Mouse (Mus musculus) ES-Bruce4 (cell line): Measurements from ENCODE around the gene Ola1. TPM values are rescaled to one million over a fixed set of nuclear protein-coding genes. Genes with fewer than 3 reads are reported as not detected.

Experiments used
- H3K27ac ChIP-seq: 2 replicates; pipeline ENCODE4 v1.5.1; 2012; ENCODE audit warnings: low read length, inconsistent platforms; ENCODE audit not compliant: insufficient read depth
- H3K27me3 ChIP-seq: 2 replicates; pipeline ENCODE4 v1.6.1; 2012; ENCODE audit warnings: mild to moderate bottlenecking, low read length, inconsistent platforms; ENCODE audit not compliant: control insufficient read depth, poor library complexity, insufficient read depth, severe bottlenecking
- H3K36me3 ChIP-seq: 2 replicates; pipeline ENCODE4 v1.6.1; 2012; ENCODE audit warnings: inconsistent platforms, mild to moderate bottlenecking, low read length, moderate library complexity; ENCODE audit not compliant: control insufficient read depth, poor library complexity, insufficient read depth, severe bottlenecking
- H3K4me1 ChIP-seq: one replicate; pipeline ENCODE4 v1.8.1; 2011; ENCODE audit warnings: low read length; ENCODE audit not compliant: control insufficient read depth, insufficient read depth
- H3K4me3 ChIP-seq: 2 replicates; pipeline ENCODE4 v1.5.1; 2011; ENCODE audit warnings: low read depth, mild to moderate bottlenecking, low read length
- H3K9ac ChIP-seq: 2 replicates; pipeline ENCODE4 v1.6.1; 2012; ENCODE audit warnings: low read depth, mild to moderate bottlenecking, inconsistent platforms; ENCODE audit not compliant: poor library complexity, severe bottlenecking
- H3K9me3 ChIP-seq: replicated peaks from 2 replicates; pipeline ENCODE4 v1.6.1; 2012; ENCODE audit warnings: mild to moderate bottlenecking, low read length, inconsistent platforms; ENCODE audit not compliant: control insufficient read depth, poor library complexity, insufficient read depth, severe bottlenecking
- CTCF ChIP-seq: IDR thresholded peaks from one replicate; pipeline ENCODE4 v1.8.1; 2011; ENCODE audit warnings: low read depth, low read length
- EP300 ChIP-seq: IDR thresholded peaks from 2 replicates; pipeline ENCODE4 v1.6.1; 2011; ENCODE audit warnings: low read depth, low read length; ENCODE audit not compliant: insufficient read depth
- POLR2A ChIP-seq: IDR thresholded peaks from one replicate; pipeline ENCODE4 v1.8.1; 2011; ENCODE audit warnings: low read length; ENCODE audit not compliant: insufficient read depth
- polyA plus RNA-seq: library from polyadenylated mRNA; stranded (reverse); fragments of >200 nt; gene quantifications from 2 replicates; pipeline ENCODE4 v1.2.4, GENCODE M21; 2011; ENCODE audit warnings: low read depth; ENCODE audit not compliant: missing spikeins, insufficient read depth, insufficient read length

The Ola1 gene
- polyA plus RNA-seq, 1 experiment = 205 TPM

GRCm38 (mm10) chr2:73167126-73167525 lies 51.6 kb downstream of the Ola1 start:
- H3K9ac ChIP-seq = no peak overlapping the region

DNA sequence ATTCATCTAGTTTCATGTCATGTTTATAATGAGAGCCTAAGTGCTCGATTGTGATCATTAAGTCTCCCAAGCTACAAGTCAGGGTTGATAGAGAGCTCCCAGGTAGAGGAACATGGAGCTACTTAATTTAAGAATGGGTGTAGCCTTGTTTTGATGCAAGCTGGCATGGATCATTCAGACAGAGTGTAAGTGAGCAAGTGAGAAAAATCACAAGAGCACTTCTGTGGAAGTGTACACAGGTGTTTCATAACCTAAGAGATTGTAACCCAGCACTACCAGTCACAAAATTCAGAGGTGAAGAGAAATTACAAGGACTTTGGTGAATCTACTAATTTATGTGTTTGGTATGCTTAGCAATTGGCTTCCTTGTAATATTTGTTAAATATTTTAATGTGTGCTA lies 54.1 kb downstream of the Ola1 start:
- no peak overlapping the region for H3K4me3 ChIP-seq
- TF ChIP-seq CTCF = no peak
- no peak for TF ChIP-seq POLR2A
- no peak for TF ChIP-seq EP300

More at GRCm38 (mm10) chr2:73167126-73167525, 51.6 kb downstream of the Ola1 start:
- Histone ChIP-seq H3K27me3 (no peaks in the 10 kb centered on the region), H3K36me3 (no peaks in the 10 kb centered on the region), H3K27ac (no peak overlapping the region), H3K4me1 (no peaks in the 10 kb centered on the region), H3K9me3 (no peaks in the 10 kb centered on the region), H3K4me3 (no peak overlapping the region)
- no peak for TF ChIP-seq CTCF
- TF ChIP-seq POLR2A = no peak
- no peak for TF ChIP-seq EP300

DNA sequence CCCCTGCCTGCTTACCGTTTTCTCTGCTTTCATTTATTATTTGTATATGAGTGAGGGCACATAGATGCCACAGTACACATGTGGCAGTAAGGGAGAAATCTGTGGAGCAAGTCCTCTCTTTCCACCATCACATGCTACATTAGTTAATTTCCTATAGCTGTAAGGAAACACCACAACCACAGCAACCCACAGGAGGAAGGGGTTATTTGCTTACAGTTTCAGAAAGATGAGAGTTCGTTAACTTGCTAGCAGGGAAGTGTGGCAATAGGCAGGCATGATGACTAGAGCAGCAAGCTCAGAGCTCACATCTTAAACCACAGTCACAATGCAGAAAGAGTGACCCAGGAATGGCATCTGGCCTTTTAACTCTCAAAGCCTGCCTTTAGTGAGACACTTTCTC lies 58.0 kb downstream of the Ola1 start:
- no peak for TF ChIP-seq POLR2A
- TF ChIP-seq CTCF = no peak
- no peak for TF ChIP-seq EP300
- H3K9me3 ChIP-seq = no peaks in the 10 kb centered on the region
- H3K36me3 ChIP-seq = no peaks in the 10 kb centered on the region; the same call in 1 of the 2 replicates
- H3K4me3 ChIP-seq = no peak overlapping the region
- no peak overlapping the region for H3K9ac ChIP-seq
- H3K27me3 ChIP-seq = no peaks in the 10 kb centered on the region
- no peaks in the 10 kb centered on the region for H3K4me1 ChIP-seq
- H3K27ac ChIP-seq = no peak overlapping the region

More for the DNA sequence above, 54.1 kb downstream of the Ola1 start:
- no peaks in the 10 kb centered on the region for H3K4me1 ChIP-seq
- H3K9ac ChIP-seq = no peak overlapping the region
- H3K27ac ChIP-seq = no peak overlapping the region
- H3K9me3 ChIP-seq = no peaks in the 10 kb centered on the region
- H3K36me3 ChIP-seq = no peaks in the 10 kb centered on the region
- no peaks in the 10 kb centered on the region for H3K27me3 ChIP-seq

DNA sequence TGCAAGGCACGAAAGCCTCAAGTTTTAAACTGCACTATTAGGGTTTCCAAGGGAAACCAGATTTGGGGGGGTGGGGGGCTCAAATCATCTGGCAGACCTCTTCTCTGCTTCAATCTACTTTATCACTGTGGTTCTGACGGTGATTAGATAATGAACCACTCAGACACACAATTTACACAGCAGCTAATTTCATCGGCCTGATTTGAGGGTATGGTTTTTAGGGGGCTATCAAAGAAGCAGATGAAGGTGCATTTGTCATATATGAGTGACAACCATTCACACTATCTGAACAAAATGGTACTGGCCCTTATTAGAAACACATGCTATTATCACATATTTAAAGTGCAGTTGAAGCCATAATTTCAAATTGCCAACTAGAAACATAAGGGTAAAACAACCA lies 61.5 kb downstream of the Ola1 start:
- no peak for TF ChIP-seq CTCF
- TF ChIP-seq POLR2A = no peak
- no peak for TF ChIP-seq EP300
- no peaks in the 10 kb centered on the region for H3K4me1 ChIP-seq
- H3K9me3 ChIP-seq = no peaks in the 10 kb centered on the region
- H3K27me3 ChIP-seq = no peaks in the 10 kb centered on the region
- H3K36me3 ChIP-seq = no peaks in the 10 kb centered on the region; the same call in none of the 2 replicates
- H3K4me3 ChIP-seq = no peak overlapping the region
- no peak overlapping the region for H3K27ac ChIP-seq
- H3K9ac ChIP-seq = no peak overlapping the region

GRCm38 (mm10) chr2:73150526-73150925 lies 68.2 kb downstream of the Ola1 start:
- Histone ChIP-seq H3K4me1 (no peaks in the 10 kb centered on the region), H3K4me3 (no peak overlapping the region), H3K27ac (no peak overlapping the region), H3K36me3 (no peaks in the 10 kb centered on the region; the same call in none of the 2 replicates), H3K9me3 (no peaks in the 10 kb centered on the region), H3K27me3 (no peaks in the 10 kb centered on the region), H3K9ac (no peak overlapping the region)
- TF ChIP-seq POLR2A = no peak
- no peak for TF ChIP-seq CTCF
- TF ChIP-seq EP300 = no peak

DNA sequence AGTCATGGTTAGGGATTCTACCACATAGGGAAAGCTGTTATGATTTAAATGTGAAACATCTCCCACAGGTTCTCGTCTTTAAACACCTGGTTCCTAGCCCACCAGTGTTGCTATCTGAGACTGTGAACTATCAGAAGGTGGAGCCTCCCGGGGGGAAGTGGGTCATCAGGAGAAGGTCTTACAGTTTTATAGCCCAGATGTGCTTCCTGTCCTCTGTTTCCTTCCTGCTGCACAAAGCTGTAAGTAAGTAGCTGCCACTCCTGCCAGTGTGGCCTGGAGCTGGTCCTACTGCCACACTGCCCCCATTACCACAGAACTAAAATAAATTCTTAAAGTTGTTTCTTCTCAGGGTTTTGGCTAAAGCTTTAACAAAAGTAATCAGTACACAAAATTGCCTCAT lies 72.6 kb downstream of the Ola1 start:
- Histone ChIP-seq H3K4me1 (no peaks in the 10 kb centered on the region), H3K36me3 (no peaks in the 10 kb centered on the region; the same call in 1 of the 2 replicates), H3K27ac (no peak overlapping the region), H3K9me3 (no peaks in the 10 kb centered on the region), H3K4me3 (no peak overlapping the region), H3K9ac (no peak overlapping the region), H3K27me3 (no peaks in the 10 kb centered on the region)
- no peak for TF ChIP-seq EP300
- no peak for TF ChIP-seq CTCF
- no peak for TF ChIP-seq POLR2A

DNA sequence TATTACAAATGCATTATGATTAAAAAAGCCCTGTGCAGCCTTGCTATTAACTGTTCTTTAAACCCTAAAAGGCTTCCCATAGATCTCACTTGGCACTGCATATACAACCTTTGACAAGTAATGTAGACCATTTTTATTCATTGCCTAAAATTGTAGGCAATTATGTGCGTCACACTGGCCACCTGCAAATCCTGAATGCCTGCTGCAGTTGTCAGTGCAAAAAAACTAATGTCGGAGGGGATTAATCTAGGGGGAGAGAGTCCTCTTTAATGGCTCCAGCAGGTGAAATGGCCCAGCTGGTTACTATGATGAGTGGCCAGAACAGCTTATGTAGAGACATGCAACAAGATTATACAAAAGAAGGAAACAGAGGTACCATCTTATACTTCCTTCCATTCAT lies 75.0 kb downstream of the Ola1 start:
- TF ChIP-seq EP300 (no peak), POLR2A (no peak), CTCF (no peak)

More for the DNA sequence above, 75.0 kb downstream of the Ola1 start:
- Histone ChIP-seq H3K9me3 (no peaks in the 10 kb centered on the region), H3K27ac (no peak overlapping the region), H3K4me1 (no peaks in the 10 kb centered on the region), H3K27me3 (no peaks in the 10 kb centered on the region), H3K9ac (no peak overlapping the region), H3K4me3 (no peak overlapping the region), H3K36me3 (no peaks in the 10 kb centered on the region; the same call in 1 of the 2 replicates)
